Mouse (Mus musculus) liver, postnatal 0 days (tissue): ENCODE results near the gene Kcnmb4.

ENCODE experiments used
- CTCF ChIP-seq: sonication (generic); IDR thresholded peaks from 2 replicates; pipeline ENCODE4 v1.5.1; 2016; ENCODE audit warnings: antibody characterized with exemption, low read depth
- EP300 ChIP-seq: IDR thresholded peaks from 2 replicates; pipeline ENCODE4 v1.6.1; 2016; ENCODE audit warnings: antibody characterized with exemption, low read depth, mild to moderate bottlenecking

DNA sequence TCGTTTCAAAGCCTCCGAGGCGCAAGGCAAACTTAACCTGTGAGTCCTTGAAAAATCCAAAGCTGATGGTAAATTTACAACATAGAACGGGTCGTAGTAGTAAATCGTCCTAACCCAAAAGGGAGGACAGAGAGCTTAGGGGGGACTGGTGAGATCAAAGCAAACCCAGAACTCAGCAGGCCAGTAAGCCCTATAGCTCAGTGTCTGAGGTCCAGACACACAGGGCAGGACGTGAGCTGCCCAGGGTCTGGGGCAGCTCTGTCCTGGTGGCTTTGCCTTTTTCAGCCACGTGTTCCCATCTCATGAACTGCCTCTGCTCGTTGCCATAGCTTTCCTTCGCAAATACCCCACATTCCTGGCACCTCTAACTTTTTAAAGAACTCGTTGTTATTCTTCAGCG lies 75.7 kb downstream of the Kcnmb4 start:
- TF ChIP-seq CTCF (no peak), EP300 (no peak)
